Mouse (Mus musculus) cortical plate, adult 2 months (tissue): ENCODE measurements around the gene Rps11.

Experiments used
- CTCF ChIP-seq: fragments of 200-500 bp; IDR thresholded peaks from 2 replicates; pipeline ENCODE4 v1.5.1; 2011; ENCODE audit warnings: mild to moderate bottlenecking, control low read depth, low read length; ENCODE audit not compliant: insufficient read depth; ENCODE audit errors: extremely low read depth
- POLR2A ChIP-seq: fragments of 200-500 bp; IDR thresholded peaks from 2 replicates; pipeline ENCODE4 v1.6.1; 2011; ENCODE audit warnings: mild to moderate bottlenecking, low read length, control low read depth; ENCODE audit not compliant: insufficient read depth; ENCODE audit errors: extremely low read depth

DNA sequence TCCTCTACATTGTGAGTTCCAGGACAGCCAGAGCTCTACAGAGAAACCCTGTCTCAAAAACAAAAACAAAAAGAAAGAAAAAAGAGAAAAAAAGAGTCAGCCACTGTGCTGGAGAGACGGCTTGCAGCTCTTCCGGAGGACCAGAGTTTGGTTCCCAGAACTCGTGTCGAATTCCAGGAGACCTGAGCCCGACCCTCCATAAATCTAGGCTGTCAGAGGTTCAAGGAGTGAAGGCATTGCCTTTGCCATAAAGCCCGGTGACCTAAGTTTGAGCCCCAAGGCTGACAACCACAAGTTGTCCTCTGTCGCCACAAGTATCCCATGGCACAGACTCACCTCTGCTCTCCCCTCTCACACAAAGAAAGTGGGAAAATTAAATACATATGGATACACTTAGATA, 30.1 kb downstream of the Rps11 start:
- TF ChIP-seq CTCF = no peak
- no peak for TF ChIP-seq POLR2A
